Mouse (Mus musculus) left cerebral cortex, adult 8-10 months (tissue): ENCODE measurements around the gene Spata22. TPM values are rescaled to one million over a fixed set of nuclear protein-coding genes. Genes with fewer than 3 reads are reported as not detected.

ENCODE experiments used
- total RNA-seq, 4 experiments: library from RNA; stranded (reverse); gene quantifications; 2 replicates each; pipeline ENCODE4 v1.2.4; 2022

The Spata22 gene
- total RNA-seq, 4 experiments from 2014 or later, result not detected

Other genes with a start within 250 kb of the Spata22 start
- under 1 TPM; 0.18 to 0.37 (median 0.29) TPM for gene Itgae, start 239.2 kb upstream of the Spata22 start, total RNA-seq
- gene Haspin, start 191.4 kb upstream of the Spata22 start, total RNA-seq, result under 1 TPM in 3 of 4 experiments, not detected in 1; 0.14 to 0.30 (median 0.22) TPM
- gene P2rx5, start 169.3 kb upstream of the Spata22 start, total RNA-seq, result 1 to 10 TPM in 2 of 4 experiments, under 1 TPM in 2; 0.70 to 1.4 (median 0.97) TPM
- 10 to 100 TPM; 39.9 to 46.8 (median 42.9) TPM for gene Emc6, start 152.7 kb upstream of the Spata22 start, total RNA-seq
- 10 to 100 TPM in 3 of 4 experiments, 1 to 10 TPM in 1; 9.9 to 12.1 (median 11.0) TPM for gene Tax1bp3, start 152.7 kb upstream of the Spata22 start, total RNA-seq
- 10 to 100 TPM; 17.2 to 24.7 (median 19.9) TPM for gene Ctns, start 130.7 kb upstream of the Spata22 start, total RNA-seq
- gene Shpk, start 130.3 kb upstream of the Spata22 start, total RNA-seq, result 1 to 10 TPM; 3.2 to 4.1 (median 3.7) TPM
- gene Trpv1, start 95.4 kb upstream of the Spata22 start, total RNA-seq, result under 1 TPM in 1 of 4 experiments, not detected in 3; 0.16 TPM
- gene Trpv3, start 62.4 kb upstream of the Spata22 start, total RNA-seq, result under 1 TPM; 0.43 to 0.59 (median 0.47) TPM
- 10 to 100 TPM; 20.9 to 29.6 (median 25.7) TPM for gene Aspa, start 145 bp upstream of the Spata22 start, total RNA-seq
- gene Gm49340, start within 50 bp of the Spata22 start, total RNA-seq, result not detected
- not detected for gene Olfr20, start 21.0 kb downstream of the Spata22 start, total RNA-seq
- gene Olfr376, start 41.5 kb downstream of the Spata22 start, total RNA-seq, result not detected
- gene Olfr1, start 69.9 kb downstream of the Spata22 start, total RNA-seq, result not detected
- not detected for gene Olfr378, start 98.7 kb downstream of the Spata22 start, total RNA-seq
- not detected for gene Olfr380, start 127.8 kb downstream of the Spata22 start, total RNA-seq
- gene Olfr381, start 161.9 kb downstream of the Spata22 start, total RNA-seq, result not detected
- not detected for gene Olfr382, start 187.5 kb downstream of the Spata22 start, total RNA-seq